Mouse (Mus musculus): Measurements from ENCODE around the gene Olfr1299.

The Olfr1299 gene

GRCm38 (mm10) chr2:111661119-111661518, at the start of gene Olfr1299:
Gene Olfr1299 (plus strand): TSS chr2:111661419.
- DNase-seq (ENCODE audit: low spot score in 2 of 2): no peak

- DNase-seq (ENCODE audit: low spot score in 2 of 2): no peak
These were observed 34.8 kb upstream of the Olfr1299 start, which contains the start of gene Olfr1297 for GRCm38 (mm10) chr2:111626397-111626796. Gene Olfr1297 (minus strand): TSS chr2:111626497.

GRCm38 (mm10) chr2:111649101-111649500, 12.1 kb upstream of the Olfr1299 start, which contains the start of gene Olfr1298:
Gene Olfr1298 (minus strand): TSS chr2:111649201.
- DNase-seq (ENCODE audit: low spot score in 2 of 2): no peak
